Mouse (Mus musculus): ENCODE measurements around the gene Pax7. TPM values are rescaled to one million over a fixed set of nuclear protein-coding genes. Genes with fewer than 3 reads are reported as not detected.

Pax7 gene
- total and polyA plus RNA-seq, 2 experiments, result not detected

- TF ChIP-seq CTCF (IDR thresholded peaks at IDR 0.05; ENCODE audit: low read depth, low read length) (no peak), POLR2A (IDR thresholded peaks at IDR 0.05; ENCODE audit: extremely low read depth, insufficient read depth, low read length) (no peak)
- Histone ChIP-seq H3K9ac (ENCODE audit: low read depth, low read length) (no peak overlapping the region), H3K27me3 (ENCODE audit: control insufficient read depth, insufficient read depth, low read length) (no peaks in the 10 kb centered on the region), H3K4me1 (ENCODE audit: control insufficient read depth, insufficient read depth, low read length) (no peaks in the 10 kb centered on the region), H3K27ac (replicated peaks; ENCODE audit: insufficient read depth, low read depth, low read length) (no peak overlapping the region), H3K4me3 (ENCODE audit: insufficient read depth, low read depth, low read length) (no peak overlapping the region), H3K79me2 (ENCODE audit: control insufficient read depth, insufficient read depth, low read length) (no peaks in the 10 kb centered on the region), H3K36me3 (ENCODE audit: control insufficient read depth, insufficient read depth, low read length) (no peaks in the 10 kb centered on the region)
- no peak for DNase-seq (ENCODE audit: extremely low read depth, low read depth, low spot score)
- WGBS, result 49% methylated on average over 2 of the region's 2 CpGs
Observed at GRCm38 (mm10) chr4:139803981-139804380, 29.3 kb downstream of the Pax7 start.

- Histone ChIP-seq H3K4me3 (ENCODE audit: insufficient read depth, low read depth, low read length) (no peak overlapping the region), H3K27me3 (ENCODE audit: control insufficient read depth, insufficient read depth, low read length) (no peaks in the 10 kb centered on the region), H3K4me1 (ENCODE audit: control insufficient read depth, insufficient read depth, low read length) (no peaks in the 10 kb centered on the region), H3K27ac (replicated peaks; ENCODE audit: insufficient read depth, low read depth, low read length) (no peak overlapping the region), H3K9ac (ENCODE audit: low read depth, low read length) (no peak overlapping the region), H3K36me3 (ENCODE audit: control insufficient read depth, insufficient read depth, low read length) (no peaks in the 10 kb centered on the region), H3K79me2 (ENCODE audit: control insufficient read depth, insufficient read depth, low read length) (no peaks in the 10 kb centered on the region)
- TF ChIP-seq POLR2A (IDR thresholded peaks at IDR 0.05; ENCODE audit: extremely low read depth, insufficient read depth, low read length), result no peak
- TF ChIP-seq CTCF (IDR thresholded peaks at IDR 0.05; ENCODE audit: low read depth, low read length), result no peak
- no peak for DNase-seq (ENCODE audit: extremely low read depth, low read depth, low spot score)
- WGBS, result 83% methylated on average over 10 of the region's 10 CpGs
Observed at GRCm38 (mm10) chr4:139799436-139800100, 33.8 kb downstream of the Pax7 start.

- H3K27me3 ChIP-seq (ENCODE audit: control insufficient read depth, insufficient read depth, low read length), result no peaks in the 10 kb centered on the region
- TF ChIP-seq POLR2A (IDR thresholded peaks at IDR 0.05; ENCODE audit: extremely low read depth, insufficient read depth, low read length) (no peak), CTCF (IDR thresholded peaks at IDR 0.05; ENCODE audit: low read depth, low read length) (no peak)
- H3K36me3 ChIP-seq (ENCODE audit: control insufficient read depth, insufficient read depth, low read length), result no peaks in the 10 kb centered on the region
- WGBS, result 56% methylated on average over 4 of the region's 4 CpGs
- no peak overlapping the region for H3K4me3 ChIP-seq (ENCODE audit: insufficient read depth, low read depth, low read length)
- no peak for DNase-seq (ENCODE audit: extremely low read depth, low read depth, low spot score)
- no peak overlapping the region for H3K9ac ChIP-seq (ENCODE audit: low read depth, low read length)
- no peaks in the 10 kb centered on the region for H3K79me2 ChIP-seq (ENCODE audit: control insufficient read depth, insufficient read depth, low read length)
- no peaks in the 10 kb centered on the region for H3K4me1 ChIP-seq (ENCODE audit: control insufficient read depth, insufficient read depth, low read length)
- H3K27ac ChIP-seq (replicated peaks; ENCODE audit: insufficient read depth, low read depth, low read length), result no peak overlapping the region
Observed at GRCm38 (mm10) chr4:139797344-139797743, 36.0 kb downstream of the Pax7 start.

GRCm38 (mm10) chr4:139796115-139796514 is 37.2 kb downstream of the Pax7 start:
- WGBS, result 57% methylated on average over 9 of the region's 9 CpGs
- H3K4me1 ChIP-seq (ENCODE audit: control insufficient read depth, insufficient read depth, low read length), result no peaks in the 10 kb centered on the region
- H3K36me3 ChIP-seq (ENCODE audit: control insufficient read depth, insufficient read depth, low read length), result no peaks in the 10 kb centered on the region
- H3K79me2 ChIP-seq (ENCODE audit: control insufficient read depth, insufficient read depth, low read length), result no peaks in the 10 kb centered on the region
- no peak overlapping the region for H3K27ac ChIP-seq (replicated peaks; ENCODE audit: insufficient read depth, low read depth, low read length)
- no peak overlapping the region for H3K4me3 ChIP-seq (ENCODE audit: insufficient read depth, low read depth, low read length)
- DNase-seq (ENCODE audit: extremely low read depth, low read depth, low spot score), result no peak
- no peaks in the 10 kb centered on the region for H3K27me3 ChIP-seq (ENCODE audit: control insufficient read depth, insufficient read depth, low read length)
- H3K9ac ChIP-seq (ENCODE audit: low read depth, low read length), result no peak overlapping the region
- no peak for TF ChIP-seq POLR2A (IDR thresholded peaks at IDR 0.05; ENCODE audit: extremely low read depth, insufficient read depth, low read length)
- TF ChIP-seq CTCF (IDR thresholded peaks at IDR 0.05; ENCODE audit: low read depth, low read length), result no peak

- DNase-seq (ENCODE audit: extremely low read depth, low read depth, low spot score), result peak; percentile 51
Observed at GRCm38 (mm10) chr4:139791168-139791567, 42.2 kb downstream of the Pax7 start.

GRCm38 (mm10) chr4:139789772-139790171 is 43.6 kb downstream of the Pax7 start:
- Histone ChIP-seq H3K27me3 (ENCODE audit: control insufficient read depth, insufficient read depth, low read length) (no peaks in the 10 kb centered on the region; the same call in 1 of the 2 replicates), H3K36me3 (ENCODE audit: control insufficient read depth, insufficient read depth, low read length) (no peaks in the 10 kb centered on the region), H3K4me1 (ENCODE audit: control insufficient read depth, insufficient read depth, low read length) (no peaks in the 10 kb centered on the region), H3K9ac (ENCODE audit: low read depth, low read length) (no peak overlapping the region), H3K4me3 (ENCODE audit: insufficient read depth, low read depth, low read length) (no peak overlapping the region), H3K27ac (replicated peaks; ENCODE audit: insufficient read depth, low read depth, low read length) (no peak overlapping the region), H3K79me2 (ENCODE audit: control insufficient read depth, insufficient read depth, low read length) (no peaks in the 10 kb centered on the region)
- DNase-seq (ENCODE audit: extremely low read depth, low read depth, low spot score), result no peak
- 82% methylated on average over 7 of the region's 7 CpGs for WGBS
- TF ChIP-seq POLR2A (IDR thresholded peaks at IDR 0.05; ENCODE audit: extremely low read depth, insufficient read depth, low read length), result no peak
- TF ChIP-seq CTCF (IDR thresholded peaks at IDR 0.05; ENCODE audit: low read depth, low read length), result peak; percentile 15; the same call in 1 of the 2 replicates

More at GRCm38 (mm10) chr4:139791168-139791567, 42.2 kb downstream of the Pax7 start:
- H3K27me3 ChIP-seq (ENCODE audit: control insufficient read depth, insufficient read depth, low read length), result no peaks in the 10 kb centered on the region; the same call in 1 of the 2 replicates
- no peak overlapping the region for H3K9ac ChIP-seq (ENCODE audit: low read depth, low read length)
- no peaks in the 10 kb centered on the region for H3K4me1 ChIP-seq (ENCODE audit: control insufficient read depth, insufficient read depth, low read length)
- H3K36me3 ChIP-seq (ENCODE audit: control insufficient read depth, insufficient read depth, low read length), result no peaks in the 10 kb centered on the region
- H3K4me3 ChIP-seq (ENCODE audit: insufficient read depth, low read depth, low read length), result no peak overlapping the region
- no peak overlapping the region for H3K27ac ChIP-seq (replicated peaks; ENCODE audit: insufficient read depth, low read depth, low read length)
- TF ChIP-seq CTCF (IDR thresholded peaks at IDR 0.05; ENCODE audit: low read depth, low read length) (no peak), POLR2A (IDR thresholded peaks at IDR 0.05; ENCODE audit: extremely low read depth, insufficient read depth, low read length) (no peak)
- 28% methylated on average over 8 of the region's 8 CpGs for WGBS
- no peaks in the 10 kb centered on the region for H3K79me2 ChIP-seq (ENCODE audit: control insufficient read depth, insufficient read depth, low read length)
